Mouse (Mus musculus) lung, postnatal 0 days (tissue): Measurements from ENCODE around the gene Hhat. TPM values are rescaled to one million over a fixed set of nuclear protein-coding genes. Genes with fewer than 3 reads are reported as not detected.
A peak's percentile ranks its signal among the peaks of the same experiment; 100 is the strongest.

Experiments
- ATAC-seq: fragments of 200-750 bp; cut with Nextera tagmentation; 2 replicates; pipeline ENCODE4 v1.8.0; 2017; ENCODE audit warnings: moderate library complexity
- DNase-seq: peaks from one replicate; pipeline ENCODE4 v3.0.0-alpha.2; 2016; ENCODE audit warnings: low spot score
- H3K27ac ChIP-seq: fragments of 300-500 bp; sonication (generic); 2 replicates; pipeline ENCODE4 v1.5.1; 2014; ENCODE audit warnings: antibody characterized with exemption, mild to moderate bottlenecking, low read length, mixed read lengths
- H3K27me3 ChIP-seq: fragments of 300-500 bp; sonication (generic); replicated peaks from 2 replicates; pipeline ENCODE4 v1.6.1; 2014; ENCODE audit warnings: low read length, mixed read lengths; ENCODE audit not compliant: insufficient read depth
- H3K36me3 ChIP-seq: fragments of 300-500 bp; sonication (generic); 2 replicates; pipeline ENCODE4 v1.6.1; 2014; ENCODE audit warnings: low read length, mixed read lengths; ENCODE audit not compliant: insufficient read depth
- H3K4me1 ChIP-seq: fragments of 300-500 bp; sonication (generic); 2 replicates; pipeline ENCODE4 v1.6.1; 2014; ENCODE audit warnings: antibody characterized with exemption, low read depth, low read length, mixed read lengths; ENCODE audit not compliant: insufficient read depth
- H3K4me2 ChIP-seq: fragments of 300-500 bp; sonication (generic); replicated peaks from 2 replicates; pipeline ENCODE4 v1.6.1; 2014; ENCODE audit warnings: low read depth, mild to moderate bottlenecking, low read length, moderate library complexity, mixed read lengths
- H3K4me3 ChIP-seq: fragments of 300-500 bp; sonication (generic); 2 replicates; pipeline ENCODE4 v1.5.1; 2014; ENCODE audit warnings: low read depth, low read length
- H3K9ac ChIP-seq: fragments of 300-500 bp; sonication (generic); replicated peaks from 2 replicates; pipeline ENCODE4 v1.6.1; 2014; ENCODE audit warnings: low read depth, mild to moderate bottlenecking
- H3K9me3 ChIP-seq: fragments of 300-500 bp; sonication (generic); 2 replicates; pipeline ENCODE4 v1.6.1; 2016; ENCODE audit warnings: low read length, mixed read lengths
- CTCF ChIP-seq: IDR thresholded peaks from 2 replicates; pipeline ENCODE4 v1.5.1; 2016; ENCODE audit warnings: antibody characterized with exemption, mild to moderate bottlenecking
- EP300 ChIP-seq: IDR thresholded peaks from 2 replicates; pipeline ENCODE4 v1.6.1; 2016; ENCODE audit warnings: antibody characterized with exemption, mild to moderate bottlenecking, control low read depth
- WGBS: fragments of 180-500 bp; shearing (Covaris S2); extraction: QIAGEN DNeasy Blood & Tissue Kit; methylation state at CpG from one replicate; pipeline ENCODE4 v1.1.7; 2014; 5-methylcytosine and 5-hydroxymethylcytosine counted together
- polyA plus RNA-seq: library from polyadenylated mRNA; unstranded; fragments of >200 nt; fragmentation: Nextera tagmentation; extraction: Ambion mirVana; gene quantifications from 2 replicates; pipeline ENCODE4 v1.2.1, GENCODE M21; 2015

The Hhat gene
- polyA plus RNA-seq, 1 experiment from 2014 or later, result 2.4 TPM

GRCm38 (mm10) chr1:192595426-192595825, 175.6 kb downstream of the Hhat start:
- ATAC-seq (no peak), DNase-seq (no peak)
- TF ChIP-seq EP300 (no peak), CTCF (no peak)
- Histone ChIP-seq H3K4me1 (no peaks in the 10 kb centered on the region), H3K27me3 (no peaks in the 10 kb centered on the region), H3K9me3 (no peaks in the 10 kb centered on the region), H3K4me2 (no peak overlapping the region), H3K9ac (no peak overlapping the region), H3K4me3 (no peak overlapping the region), H3K36me3 (no peaks in the 10 kb centered on the region), H3K27ac (no peak overlapping the region)
- WGBS, result 60% methylated on average over 4 of the region's 4 CpGs

- Histone ChIP-seq H3K4me3 (no peak overlapping the region), H3K27me3 (no peaks in the 10 kb centered on the region), H3K27ac (no peak overlapping the region), H3K4me1 (no peaks in the 10 kb centered on the region), H3K4me2 (no peak overlapping the region), H3K36me3 (no peaks in the 10 kb centered on the region), H3K9me3 (no peaks in the 10 kb centered on the region), H3K9ac (no peak overlapping the region)
- ATAC-seq, result no peak
- TF ChIP-seq EP300, result no peak
- no peak for TF ChIP-seq CTCF
- WGBS, result 60% methylated on average over 3 of the region's 3 CpGs
- no peak for DNase-seq
Observed at GRCm38 (mm10) chr1:192593492-192593891, 177.5 kb downstream of the Hhat start.

GRCm38 (mm10) chr1:192587451-192587850, 183.6 kb downstream of the Hhat start:
- no peak overlapping the region for H3K27ac ChIP-seq
- WGBS, result 82% methylated on average over 9 of the region's 9 CpGs

GRCm38 (mm10) chr1:192585289-192585688, 185.7 kb downstream of the Hhat start:
- H3K27ac ChIP-seq, result no peak overlapping the region
- no peak for TF ChIP-seq CTCF
- TF ChIP-seq EP300, result peak; percentile 87
- DNase-seq (no peak), ATAC-seq (peak; percentile 61)
- H3K27me3 ChIP-seq, result no peaks in the 10 kb centered on the region
- no peaks in the 10 kb centered on the region for H3K4me1 ChIP-seq
- H3K9me3 ChIP-seq, result no peaks in the 10 kb centered on the region
- H3K9ac ChIP-seq, result no peak overlapping the region
- H3K4me3 ChIP-seq, result no peak overlapping the region
- H3K4me2 ChIP-seq, result no peak overlapping the region
- H3K36me3 ChIP-seq, result no peaks in the 10 kb centered on the region

More at GRCm38 (mm10) chr1:192587451-192587850, 183.6 kb downstream of the Hhat start:
- Histone ChIP-seq H3K4me2 (no peak overlapping the region), H3K4me1 (no peaks in the 10 kb centered on the region), H3K36me3 (no peaks in the 10 kb centered on the region), H3K9me3 (no peaks in the 10 kb centered on the region), H3K9ac (no peak overlapping the region), H3K27me3 (no peaks in the 10 kb centered on the region), H3K4me3 (no peak overlapping the region)
- DNase-seq (no peak), ATAC-seq (no peak)
- TF ChIP-seq EP300, result no peak
- no peak for TF ChIP-seq CTCF

GRCm38 (mm10) chr1:192582921-192583320, 188.1 kb downstream of the Hhat start:
- Histone ChIP-seq H3K27ac (no peak overlapping the region), H3K9me3 (no peaks in the 10 kb centered on the region), H3K9ac (no peak overlapping the region), H3K4me1 (no peaks in the 10 kb centered on the region), H3K4me3 (no peak overlapping the region), H3K4me2 (no peak overlapping the region), H3K36me3 (no peaks in the 10 kb centered on the region), H3K27me3 (no peaks in the 10 kb centered on the region)
- TF ChIP-seq CTCF, result no peak
- TF ChIP-seq EP300, result no peak
- 59% methylated on average over 1 of the region's 2 CpGs for WGBS
- DNase-seq (no peak), ATAC-seq (no peak)

- DNase-seq (no peak), ATAC-seq (no peak)
- no peaks in the 10 kb centered on the region for H3K9me3 ChIP-seq
- TF ChIP-seq CTCF, result no peak
- no peak for TF ChIP-seq EP300
- H3K4me3 ChIP-seq, result no peak overlapping the region
- H3K4me1 ChIP-seq, result no peaks in the 10 kb centered on the region
- no peaks in the 10 kb centered on the region for H3K36me3 ChIP-seq
- H3K27ac ChIP-seq, result no peak overlapping the region
- H3K4me2 ChIP-seq, result no peak overlapping the region
- no peaks in the 10 kb centered on the region for H3K27me3 ChIP-seq
- no peak overlapping the region for H3K9ac ChIP-seq
Observed at GRCm38 (mm10) chr1:192564691-192565090, 206.3 kb downstream of the Hhat start.

GRCm38 (mm10) chr1:192559341-192559740, 211.7 kb downstream of the Hhat start:
- H3K9ac ChIP-seq, result no peak overlapping the region
- H3K27ac ChIP-seq, result no peak overlapping the region
- no peak for DNase-seq
- no peaks in the 10 kb centered on the region for H3K4me1 ChIP-seq
- no peak overlapping the region for H3K4me2 ChIP-seq
- WGBS, result 72% methylated on average over 1 of the region's 1 CpGs
- no peak overlapping the region for H3K4me3 ChIP-seq
- ATAC-seq, result no peak
- H3K27me3 ChIP-seq, result no peaks in the 10 kb centered on the region
- no peaks in the 10 kb centered on the region for H3K9me3 ChIP-seq
- no peaks in the 10 kb centered on the region for H3K36me3 ChIP-seq
- no peak for TF ChIP-seq EP300
